Mouse (Mus musculus): Measurements from ENCODE around the gene Pcgf5. TPM values are rescaled to one million over a fixed set of nuclear protein-coding genes. Genes with fewer than 3 reads are reported as not detected.
A peak's percentile ranks its signal among the peaks of the same experiment; 100 is the strongest.

The Pcgf5 gene
- polyA plus RNA-seq, 1 experiment from 2014 or later = 9.4 TPM

DNA sequence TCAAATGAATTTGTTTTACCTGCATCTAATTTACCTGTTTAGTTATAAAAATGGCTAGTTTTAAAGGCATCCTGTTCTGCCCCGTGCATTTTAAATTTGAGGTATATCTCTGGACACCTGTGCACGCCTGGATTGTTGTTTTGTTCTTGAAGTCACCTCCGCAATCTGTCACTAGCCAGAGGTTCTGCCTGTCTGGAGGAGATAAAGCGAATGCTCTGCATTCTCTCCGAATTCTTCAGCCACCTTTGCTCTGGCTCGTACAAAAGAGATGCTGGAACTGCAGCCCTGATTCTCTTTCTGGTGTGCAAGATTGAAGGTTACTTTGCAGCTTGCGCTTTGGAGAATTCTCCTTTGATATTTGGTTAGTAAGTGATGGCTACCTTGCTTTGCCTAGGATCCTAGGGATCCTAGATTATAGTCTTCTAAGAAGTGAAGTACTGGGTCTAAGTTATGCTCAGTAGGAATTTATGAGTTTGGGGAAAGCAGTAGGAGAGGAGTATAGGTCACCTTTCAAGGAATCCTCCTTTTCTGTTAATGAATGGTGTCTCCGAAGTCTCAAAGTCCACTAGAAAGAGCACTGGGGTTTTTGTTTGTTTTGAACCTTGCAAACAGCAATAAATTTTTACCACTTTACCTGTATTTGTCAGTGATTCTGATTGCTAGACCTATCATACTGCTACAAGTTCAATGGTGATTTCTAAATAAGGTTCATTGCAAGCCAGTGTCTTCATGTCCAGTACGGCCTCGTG is 60.4 kb downstream of the Pcgf5 start:
- Histone ChIP-seq H3K4me1 (ENCODE audit: control insufficient read depth, insufficient read depth, low read length) (no peaks in the 10 kb centered on the region), H3K4me3 (ENCODE audit: low read depth, low read length) (no peak overlapping the region), H3K27ac (ENCODE audit: low read depth, low read length) (no peak overlapping the region), H3K36me3 (ENCODE audit: control insufficient read depth, insufficient read depth, low read length) (no peaks in the 10 kb centered on the region), H3K4me2 (ENCODE audit: low read depth) (0 out of 2 replicates have a peak overlapping the region, but pooled peaks have one; percentile 84), H3K9me3 (ENCODE audit: control insufficient read depth, low read length) (no peaks in the 10 kb centered on the region), H3K9ac (ENCODE audit: low read length) (no peak overlapping the region), H3K27me3 (ENCODE audit: control insufficient read depth, insufficient read depth, low read length) (peaks cover 12% of the 10 kb centered on the region; the same call in 1 of the 2 replicates)
- ATAC-seq (ENCODE audit: insufficient read depth, low FRiP score, low TSS enrichment) = no peak
- DNase-seq (ENCODE audit: low spot score) = no peak
- 72% methylated on average over 10 of the region's 10 CpGs for WGBS

- H3K9ac ChIP-seq (ENCODE audit: low read length) = peak overlapping the region; percentile 65
- WGBS = 1% methylated on average over 32 of the region's 53 CpGs
- DNase-seq (ENCODE audit: low spot score) (peak; percentile 90), ATAC-seq (ENCODE audit: insufficient read depth, low FRiP score, low TSS enrichment) (peak; percentile 97)
- peak overlapping the region; percentile 75 for H3K4me3 ChIP-seq (ENCODE audit: low read depth, low read length)
- peak overlapping the region; percentile 84 for H3K4me2 ChIP-seq (ENCODE audit: low read depth)
- no peaks in the 10 kb centered on the region for H3K9me3 ChIP-seq (ENCODE audit: control insufficient read depth, low read length)
- peak overlapping the region; percentile 34; the same call in 1 of the 2 replicates for H3K27ac ChIP-seq (ENCODE audit: low read depth, low read length)
- H3K36me3 ChIP-seq (ENCODE audit: control insufficient read depth, insufficient read depth, low read length) = no peaks in the 10 kb centered on the region
- no peaks in the 10 kb centered on the region for H3K4me1 ChIP-seq (ENCODE audit: control insufficient read depth, insufficient read depth, low read length)
- peaks cover 12% of the 10 kb centered on the region; the same call in 1 of the 2 replicates for H3K27me3 ChIP-seq (ENCODE audit: control insufficient read depth, insufficient read depth, low read length)
Observed at GRCm38 (mm10) chr19:36409280-36409860, 61.3 kb downstream of the Pcgf5 start.

DNA sequence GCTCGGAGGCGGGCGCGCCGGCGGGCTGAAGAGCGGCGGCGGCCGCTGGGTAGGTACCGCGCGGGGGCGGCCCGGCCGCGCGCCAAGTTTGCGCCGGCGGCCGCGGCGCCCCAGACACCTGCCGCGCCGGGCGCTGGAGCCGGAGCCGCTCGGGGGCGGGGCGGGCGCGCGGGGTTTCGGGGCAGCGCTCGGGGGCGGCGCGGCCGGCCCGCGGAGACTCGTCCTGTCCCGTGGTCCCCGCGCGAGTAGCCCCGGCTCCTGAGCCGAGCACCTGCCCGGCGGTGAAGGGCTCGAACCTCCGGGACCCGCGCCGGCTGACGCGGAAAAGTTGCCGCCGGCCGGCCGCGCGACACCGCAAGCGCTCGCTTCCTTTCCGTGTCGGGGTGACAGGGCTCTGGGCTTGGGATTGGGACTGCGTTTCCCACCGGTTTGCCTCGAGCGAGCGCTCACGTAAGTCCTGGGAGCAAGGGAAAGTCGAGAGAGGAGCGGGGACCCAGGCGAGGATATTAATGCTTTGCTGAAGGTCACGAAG is 61.8 kb downstream of the Pcgf5 start:
- Histone ChIP-seq H3K4me3 (ENCODE audit: low read depth, low read length) (peak overlapping the region; percentile 75), H3K4me2 (ENCODE audit: low read depth) (peak overlapping the region; percentile 84), H3K9ac (ENCODE audit: low read length) (peak overlapping the region; percentile 65), H3K4me1 (ENCODE audit: control insufficient read depth, insufficient read depth, low read length) (no peaks in the 10 kb centered on the region), H3K27me3 (ENCODE audit: control insufficient read depth, insufficient read depth, low read length) (peaks cover 12% of the 10 kb centered on the region; the same call in 1 of the 2 replicates), H3K36me3 (ENCODE audit: control insufficient read depth, insufficient read depth, low read length) (no peaks in the 10 kb centered on the region), H3K27ac (ENCODE audit: low read depth, low read length) (peak overlapping the region; percentile 34; the same call in 1 of the 2 replicates), H3K9me3 (ENCODE audit: control insufficient read depth, low read length) (no peaks in the 10 kb centered on the region)
- under 1% methylated on average over 31 of the region's 82 CpGs for WGBS
- peak; percentile 81 for ATAC-seq (ENCODE audit: insufficient read depth, low FRiP score, low TSS enrichment)
- DNase-seq (ENCODE audit: low spot score) = peak; percentile 39

GRCm38 (mm10) chr19:36419885-36420284 is 71.8 kb downstream of the Pcgf5 start:
- no peaks in the 10 kb centered on the region for H3K36me3 ChIP-seq (ENCODE audit: control insufficient read depth, insufficient read depth, low read length)
- no peak overlapping the region for H3K9ac ChIP-seq (ENCODE audit: low read length)
- no peak overlapping the region for H3K27ac ChIP-seq (ENCODE audit: low read depth, low read length)
- H3K4me3 ChIP-seq (ENCODE audit: low read depth, low read length) = no peak overlapping the region
- no peaks in the 10 kb centered on the region for H3K4me1 ChIP-seq (ENCODE audit: control insufficient read depth, insufficient read depth, low read length)
- DNase-seq (ENCODE audit: low spot score) (no peak), ATAC-seq (ENCODE audit: insufficient read depth, low FRiP score, low TSS enrichment) (no peak)
- no peaks in the 10 kb centered on the region for H3K9me3 ChIP-seq (ENCODE audit: control insufficient read depth, low read length)
- H3K27me3 ChIP-seq (ENCODE audit: control insufficient read depth, insufficient read depth, low read length) = no peaks in the 10 kb centered on the region
- H3K4me2 ChIP-seq (ENCODE audit: low read depth) = no peak overlapping the region

GRCm38 (mm10) chr19:36427195-36427876 is 79.2 kb downstream of the Pcgf5 start:
- no peak overlapping the region for H3K4me2 ChIP-seq (ENCODE audit: low read depth)

GRCm38 (mm10) chr19:36428116-36428515 is 80.0 kb downstream of the Pcgf5 start:
- no peak for ATAC-seq (ENCODE audit: insufficient read depth, low FRiP score, low TSS enrichment)
- no peak overlapping the region for H3K4me2 ChIP-seq (ENCODE audit: low read depth)
- no peak overlapping the region for H3K27ac ChIP-seq (ENCODE audit: low read depth, low read length)
- 88% methylated on average over 4 of the region's 4 CpGs for WGBS
- no peaks in the 10 kb centered on the region for H3K36me3 ChIP-seq (ENCODE audit: control insufficient read depth, insufficient read depth, low read length)
- DNase-seq (ENCODE audit: low spot score) = no peak
- no peak overlapping the region for H3K4me3 ChIP-seq (ENCODE audit: low read depth, low read length)
- H3K9me3 ChIP-seq (ENCODE audit: control insufficient read depth, low read length) = no peaks in the 10 kb centered on the region
- H3K27me3 ChIP-seq (ENCODE audit: control insufficient read depth, insufficient read depth, low read length) = no peaks in the 10 kb centered on the region
- H3K4me1 ChIP-seq (ENCODE audit: control insufficient read depth, insufficient read depth, low read length) = no peaks in the 10 kb centered on the region
- no peak overlapping the region for H3K9ac ChIP-seq (ENCODE audit: low read length)

More at GRCm38 (mm10) chr19:36427195-36427876, 79.2 kb downstream of the Pcgf5 start:
- H3K36me3 ChIP-seq (ENCODE audit: control insufficient read depth, insufficient read depth, low read length) = no peaks in the 10 kb centered on the region
- WGBS = 91% methylated on average over 7 of the region's 7 CpGs
- no peak overlapping the region for H3K9ac ChIP-seq (ENCODE audit: low read length)
- no peaks in the 10 kb centered on the region for H3K4me1 ChIP-seq (ENCODE audit: control insufficient read depth, insufficient read depth, low read length)
- no peaks in the 10 kb centered on the region for H3K27me3 ChIP-seq (ENCODE audit: control insufficient read depth, insufficient read depth, low read length)
- ATAC-seq (ENCODE audit: insufficient read depth, low FRiP score, low TSS enrichment) (no peak), DNase-seq (ENCODE audit: low spot score) (no peak)
- H3K4me3 ChIP-seq (ENCODE audit: low read depth, low read length) = no peak overlapping the region
- no peak overlapping the region for H3K27ac ChIP-seq (ENCODE audit: low read depth, low read length)
- H3K9me3 ChIP-seq (ENCODE audit: control insufficient read depth, low read length) = no peaks in the 10 kb centered on the region

DNA sequence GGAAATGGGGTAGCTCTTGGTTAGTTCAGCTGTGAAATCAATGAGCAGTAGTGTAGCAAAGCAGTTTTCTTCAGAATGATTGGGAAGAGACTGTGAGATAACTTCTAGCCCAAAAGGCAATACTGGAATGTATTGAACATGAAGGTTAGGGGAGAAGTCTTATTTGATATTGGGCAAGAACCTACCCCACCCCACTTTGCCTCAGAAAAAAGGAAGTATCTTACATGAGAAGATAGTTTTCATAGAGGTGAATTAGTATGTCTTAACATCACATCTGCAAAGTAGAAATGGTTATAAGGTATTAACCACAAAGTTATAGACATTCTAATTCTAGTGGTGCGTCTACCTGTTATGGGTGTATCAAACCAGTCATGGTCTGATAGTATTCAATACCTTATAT is 81.2 kb downstream of the Pcgf5 start:
- Histone ChIP-seq H3K27ac (ENCODE audit: low read depth, low read length) (no peak overlapping the region), H3K9ac (ENCODE audit: low read length) (no peak overlapping the region), H3K27me3 (ENCODE audit: control insufficient read depth, insufficient read depth, low read length) (no peaks in the 10 kb centered on the region), H3K4me3 (ENCODE audit: low read depth, low read length) (no peak overlapping the region), H3K9me3 (ENCODE audit: control insufficient read depth, low read length) (no peaks in the 10 kb centered on the region), H3K4me2 (ENCODE audit: low read depth) (no peak overlapping the region), H3K4me1 (ENCODE audit: control insufficient read depth, insufficient read depth, low read length) (no peaks in the 10 kb centered on the region), H3K36me3 (ENCODE audit: control insufficient read depth, insufficient read depth, low read length) (no peaks in the 10 kb centered on the region)
- no peak for DNase-seq (ENCODE audit: low spot score)
- WGBS = 91% methylated on average over 1 of the region's 1 CpGs
- no peak for ATAC-seq (ENCODE audit: insufficient read depth, low FRiP score, low TSS enrichment)

GRCm38 (mm10) chr19:36433161-36433560 is 85.1 kb downstream of the Pcgf5 start:
- Histone ChIP-seq H3K4me2 (ENCODE audit: low read depth) (no peak overlapping the region), H3K4me1 (ENCODE audit: control insufficient read depth, insufficient read depth, low read length) (no peaks in the 10 kb centered on the region), H3K4me3 (ENCODE audit: low read depth, low read length) (no peak overlapping the region), H3K36me3 (ENCODE audit: control insufficient read depth, insufficient read depth, low read length) (no peaks in the 10 kb centered on the region), H3K9me3 (ENCODE audit: control insufficient read depth, low read length) (no peaks in the 10 kb centered on the region), H3K9ac (ENCODE audit: low read length) (no peak overlapping the region), H3K27ac (ENCODE audit: low read depth, low read length) (no peak overlapping the region), H3K27me3 (ENCODE audit: control insufficient read depth, insufficient read depth, low read length) (no peaks in the 10 kb centered on the region)
- ATAC-seq (ENCODE audit: insufficient read depth, low FRiP score, low TSS enrichment) (no peak), DNase-seq (ENCODE audit: low spot score) (no peak)
- WGBS = 89% methylated on average over 3 of the region's 3 CpGs
